Mouse (Mus musculus) bone marrow, adult 2 months (tissue): ENCODE results near the gene Smyd1. TPM values are rescaled to one million over a fixed set of nuclear protein-coding genes. Genes with fewer than 3 reads are reported as not detected.

Experiments used
- H3K27ac ChIP-seq: fragments of 200-500 bp; 2 replicates; pipeline ENCODE4 v1.5.1; 2012; ENCODE audit warnings: low read depth, mild to moderate bottlenecking, control low read depth, inconsistent platforms, low read length; ENCODE audit not compliant: control insufficient read depth, poor library complexity, insufficient read depth
- H3K4me1 ChIP-seq: fragments of 200-500 bp; 2 replicates; pipeline ENCODE4 v1.6.1; 2011; ENCODE audit warnings: low read length; ENCODE audit not compliant: control insufficient read depth, insufficient read depth
- H3K4me3 ChIP-seq: fragments of 200-500 bp; replicated peaks from 2 replicates; pipeline ENCODE3; 2011; ENCODE audit warnings: mild to moderate bottlenecking, low read depth, low read length, control low read depth; ENCODE audit not compliant: control insufficient read depth
- CTCF ChIP-seq: fragments of 200-500 bp; IDR thresholded peaks from 2 replicates; pipeline ENCODE4 v1.5.1; 2011; ENCODE audit warnings: low read length, control low read depth; ENCODE audit not compliant: control insufficient read depth, insufficient read depth
- POLR2A ChIP-seq: fragments of 200-500 bp; IDR thresholded peaks from 2 replicates; pipeline ENCODE4 v1.6.1; 2011; ENCODE audit warnings: low read depth, mild to moderate bottlenecking, control low read depth, low read length, borderline replicate concordance; ENCODE audit not compliant: control insufficient read depth
- WGBS: fragments of 180-500 bp; shearing (Covaris S2); methylation state at CpG from one replicate; pipeline ENCODE4 v1.1.7; 2018; 5-methylcytosine and 5-hydroxymethylcytosine counted together
- polyA plus RNA-seq: library from polyadenylated mRNA; stranded (reverse); fragments of >200 nt; gene quantifications from 2 replicates; pipeline ENCODE4 v1.2.4, GENCODE M21; 2011; ENCODE audit warnings: low replicate concordance; ENCODE audit not compliant: missing spikeins, insufficient read depth, insufficient read length

Smyd1 gene
- polyA plus RNA-seq, 1 experiment = 0.45 TPM

GRCm38 (mm10) chr6:71172812-71173580 is 149.0 kb downstream of the Smyd1 start:
- WGBS = 87% methylated on average over 10 of the region's 10 CpGs
- Histone ChIP-seq H3K4me3 (no peak overlapping the region), H3K4me1 (no peaks in the 10 kb centered on the region), H3K27ac (no peak overlapping the region)
- TF ChIP-seq CTCF (no peak), POLR2A (no peak)

GRCm38 (mm10) chr6:71166551-71167169 is 155.4 kb downstream of the Smyd1 start:
- WGBS = 27% methylated on average over 6 of the region's 6 CpGs
- no peaks in the 10 kb centered on the region for H3K4me1 ChIP-seq
- TF ChIP-seq POLR2A = no peak

GRCm38 (mm10) chr6:71164394-71164793 is 157.6 kb downstream of the Smyd1 start:
- Histone ChIP-seq H3K27ac (no peak overlapping the region), H3K4me1 (no peaks in the 10 kb centered on the region), H3K4me3 (no peak overlapping the region)
- no peak for TF ChIP-seq CTCF
- TF ChIP-seq POLR2A = no peak
- WGBS = 32% methylated on average over 6 of the region's 6 CpGs

More at GRCm38 (mm10) chr6:71166551-71167169, 155.4 kb downstream of the Smyd1 start:
- Histone ChIP-seq H3K27ac (no peak overlapping the region), H3K4me3 (no peak overlapping the region)

Other genes starting within 250 kb of the Smyd1 start
- gene Thnsl2, start 177.8 kb downstream of the Smyd1 start, polyA plus RNA-seq = not detected in 2 replicates
- 31.0 and 166 TPM in 2 replicates for gene Fabp1, start 122.4 kb downstream of the Smyd1 start, polyA plus RNA-seq
- gene Krcc1, start 50.6 kb downstream of the Smyd1 start, polyA plus RNA-seq = 20.7 and 24.1 TPM in 2 replicates
- gene Cd8b1, start 555 bp upstream of the Smyd1 start, polyA plus RNA-seq = 1.8 and 6.1 TPM in 2 replicates
- gene Cd8a, start 51.2 kb upstream of the Smyd1 start, polyA plus RNA-seq = 1.7 and 2.6 TPM in 2 replicates
- 21.4 and 22.6 TPM in 2 replicates for gene Rmnd5a, start 118.4 kb upstream of the Smyd1 start, polyA plus RNA-seq
- 2.2 and 4.1 TPM in 2 replicates for gene Rnf103, start 171.7 kb upstream of the Smyd1 start, polyA plus RNA-seq
- gene Chmp3, start 221.6 kb upstream of the Smyd1 start, polyA plus RNA-seq = 142 and 180 TPM in 2 replicates